Mouse (Mus musculus): ENCODE data around the gene Adora1.

- TF ChIP-seq CTCF (IDR thresholded peaks at IDR 0.05; ENCODE audit: low read depth) (no peak), EP300 (IDR thresholded peaks at IDR 0.05; ENCODE audit: low read depth) (no peak)
Measured at GRCm38 (mm10) chr1:134246590-134246989, 11.4 kb upstream of the Adora1 start.

Measured in liver, embryonic 14.5 days (tissue).